Mouse (Mus musculus) retina, adult 2 months (tissue): ENCODE measurements around the gene Gm17387.

Source experiments
- DNase-seq: peaks from one replicate; pipeline ENCODE4 v3.0.0-alpha.2; 2012; ENCODE audit warnings: low read depth, low spot score

The Gm17387 gene

GRCm38 (mm10) chr7:141028831-141029230, at the start of gene Gm17387:
TSS of gene Gm17387 (plus strand) at chr7:141029131.
- DNase-seq = no peak

- no peak for DNase-seq
Observed at GRCm38 (mm10) chr7:140981704-140982103, 47.2 kb upstream of the Gm17387 start.

- DNase-seq = no peak
Observed at GRCm38 (mm10) chr7:140982971-140983370, 46.0 kb upstream of the Gm17387 start.

- no peak for DNase-seq
Observed at GRCm38 (mm10) chr7:140987182-140988138, 41.5 kb upstream of the Gm17387 start.

- no peak for DNase-seq
Observed at GRCm38 (mm10) chr7:140989022-140989421, 39.9 kb upstream of the Gm17387 start.

GRCm38 (mm10) chr7:140990185-140990584, 38.7 kb upstream of the Gm17387 start:
- DNase-seq = no peak

- DNase-seq = no peak
Observed at GRCm38 (mm10) chr7:140990622-140991021, 38.3 kb upstream of the Gm17387 start.

GRCm38 (mm10) chr7:140991117-140991689, 37.7 kb upstream of the Gm17387 start:
- no peak for DNase-seq

- DNase-seq = no peak
Observed at GRCm38 (mm10) chr7:140997817-140998216, 31.1 kb upstream of the Gm17387 start.

- no peak for DNase-seq
Observed at GRCm38 (mm10) chr7:140998853-140999700, 29.9 kb upstream of the Gm17387 start.

GRCm38 (mm10) chr7:141000881-141001708, 27.8 kb upstream of the Gm17387 start:
- DNase-seq = no peak

- DNase-seq = no peak
Observed at GRCm38 (mm10) chr7:141003248-141004010, 25.5 kb upstream of the Gm17387 start.

- DNase-seq = no peak
Observed at GRCm38 (mm10) chr7:141006446-141006845, 22.5 kb upstream of the Gm17387 start.

- DNase-seq = no peak
Observed at GRCm38 (mm10) chr7:141006914-141007313, 22.0 kb upstream of the Gm17387 start.

- no peak for DNase-seq
Observed at GRCm38 (mm10) chr7:141008312-141008761, 20.6 kb upstream of the Gm17387 start.

GRCm38 (mm10) chr7:141008938-141009660, 19.8 kb upstream of the Gm17387 start:
- no peak for DNase-seq

GRCm38 (mm10) chr7:141009665-141010064, 19.3 kb upstream of the Gm17387 start:
- no peak for DNase-seq

- no peak for DNase-seq
Observed at GRCm38 (mm10) chr7:141010593-141010992, 18.3 kb upstream of the Gm17387 start, which contains the start of gene Ifitm3. TSS of gene Ifitm3 (minus strand) at chr7:141010770.

GRCm38 (mm10) chr7:141011238-141011770, 17.6 kb upstream of the Gm17387 start:
- no peak for DNase-seq
